Mouse (Mus musculus): ENCODE measurements around the gene 4933405L10Rik. TPM values are rescaled to one million over a fixed set of nuclear protein-coding genes. Genes with fewer than 3 reads are reported as not detected.
A peak's percentile ranks its signal among the peaks of the same experiment; 100 is the strongest.

4933405L10Rik gene
- total and polyA plus RNA-seq, 3 experiments, result 0.25 TPM; not detected in 2

- in situ Hi-C loops (cut with MboI; ENCODE audit: low pct_ligation_motif_present, low pct_unique_long_range_greater_than_20kb, low sequenced_read_pairs), result no loop called here
- TF ChIP-seq TCF12 (IDR thresholded peaks at IDR 0.05; ENCODE audit: low read depth, low read length) (no peak), SMC3 (IDR thresholded peaks at IDR 0.05; ENCODE audit: low read depth, low read length) (no peak), POLR2AphosphoS2 (IDR thresholded peaks at IDR 0.05; ENCODE audit: low read depth, low read length) (no peak), MEF2A (IDR thresholded peaks at IDR 0.05; ENCODE audit: borderline replicate concordance, low read depth, low read length) (no peak), ETS1 (conservative IDR thresholded peaks at IDR 0.05; ENCODE audit: low read depth, low read length) (no peak), NRF1 (IDR thresholded peaks at IDR 0.05; ENCODE audit: low read depth, low read length) (no peak), TBP (conservative IDR thresholded peaks at IDR 0.05; ENCODE audit: low read depth, low read length) (no peak), BHLHE40 (IDR thresholded peaks at IDR 0.05; ENCODE audit: low read depth, low read length) (no peak), NELFE (IDR thresholded peaks at IDR 0.05; ENCODE audit: low read depth, low read length) (no peak), ZNF384 (IDR thresholded peaks at IDR 0.05; ENCODE audit: low read depth, low read length) (no peak), KAT2A (IDR thresholded peaks at IDR 0.05; ENCODE audit: insufficient replicate concordance, low read length) (no peak), POLR2A (IDR thresholded peaks at IDR 0.05; ENCODE audit: low read depth, low read length) (no peak), EP300 (IDR thresholded peaks at IDR 0.05; ENCODE audit: low read length) (no peak), RCOR1 (conservative IDR thresholded peaks at IDR 0.05; ENCODE audit: low read depth, low read length) (no peak), MAZ (IDR thresholded peaks at IDR 0.05; ENCODE audit: low read depth, low read length) (no peak), MAFK (IDR thresholded peaks at IDR 0.05; ENCODE audit: insufficient replicate concordance, low read length) (no peak), ELF1 (IDR thresholded peaks at IDR 0.05; ENCODE audit: low read depth, low read length) (no peak), IRF4 (IDR thresholded peaks at IDR 0.05; ENCODE audit: low read depth, low read length) (no peak), MAX (IDR thresholded peaks at IDR 0.05; ENCODE audit: low read length) (no peak)
- H3K36me3 ChIP-seq (replicated peaks in 1 of 2; ENCODE audit: control insufficient read depth in 1 of 2, insufficient read depth in 1 of 2, low read length in 1 of 2), result no peaks in the 10 kb centered on the region
- no peaks in the 10 kb centered on the region for H3K9me3 ChIP-seq (replicated peaks; ENCODE audit: low read length)
- no peak overlapping the region for H3K27ac ChIP-seq (ENCODE audit: insufficient read depth, low read depth)
- H3K4me3 ChIP-seq (replicated peaks in 1 of 3; ENCODE audit: low read depth in 2 of 3, low read length in 2 of 3, poor library complexity in 1 of 3), result no peak overlapping the region
- dilution Hi-C loops (cut with MboI; ENCODE audit: extremely low pct_ligation_motif_present, extremely low pct_unique_long_range_greater_than_20kb, low sequenced_read_pairs), result no loop called here
- no peak overlapping the region for H3K9ac ChIP-seq (ENCODE audit: insufficient read depth, low read depth)
- H3K4me1 ChIP-seq (ENCODE audit: control insufficient read depth in 1 of 2, insufficient read depth in 2 of 2), result peaks cover 14 to 42% of the 10 kb centered on the region in 2 experiments
- H3K4me2 ChIP-seq (ENCODE audit: insufficient read depth, low read depth, poor library complexity, severe bottlenecking), result no peak overlapping the region
- H3K27me3 ChIP-seq (replicated peaks), result no peaks in the 10 kb centered on the region
- DNase-seq (ENCODE audit: extremely low read depth), result peak; percentile 32
- no peaks in the 10 kb centered on the region for H3K79me2 ChIP-seq (replicated peaks; ENCODE audit: control insufficient read depth, extremely low read depth, insufficient read depth, poor library complexity, severe bottlenecking)
Observed at GRCm38 (mm10) chr8:105743301-105743700, 35.8 kb downstream of the 4933405L10Rik start.

GRCm38 (mm10) chr8:105750606-105751005 is 43.2 kb downstream of the 4933405L10Rik start:
- in situ Hi-C loops (cut with MboI; ENCODE audit: low pct_ligation_motif_present, low pct_unique_long_range_greater_than_20kb, low sequenced_read_pairs) (no loop called here), dilution Hi-C loops (cut with MboI; ENCODE audit: extremely low pct_ligation_motif_present, extremely low pct_unique_long_range_greater_than_20kb, low sequenced_read_pairs) (no loop called here)
- TF ChIP-seq E2F4 (IDR thresholded peaks at IDR 0.05; ENCODE audit: insufficient replicate concordance, low read depth, low read length), result no peak
- TF ChIP-seq POLR2A (IDR thresholded peaks at IDR 0.05; ENCODE audit: low read depth, low read length), result no peak
- no peak for TF ChIP-seq HCFC1 (IDR thresholded peaks at IDR 0.05; ENCODE audit: low read depth, low read length)
- TF ChIP-seq USF2 (conservative IDR thresholded peaks at IDR 0.05; ENCODE audit: low read depth, low read length), result no peak
- TF ChIP-seq MXI1 (IDR thresholded peaks at IDR 0.05; ENCODE audit: low read depth, low read length), result no peak
- TF ChIP-seq ZKSCAN1 (IDR thresholded peaks at IDR 0.05; ENCODE audit: borderline replicate concordance, low read depth, low read length), result no peak
- no peak overlapping the region for H3K4me2 ChIP-seq (ENCODE audit: insufficient read depth, low read depth, poor library complexity, severe bottlenecking)
- peaks cover 0 to 2% of the 10 kb centered on the region in 2 experiments for H3K36me3 ChIP-seq (replicated peaks in 1 of 2; ENCODE audit: control insufficient read depth in 1 of 2, insufficient read depth in 1 of 2, low read length in 1 of 2)
- no peak overlapping the region for H3K4me3 ChIP-seq (replicated peaks in 1 of 3; ENCODE audit: low read depth in 2 of 3, low read length in 2 of 3, poor library complexity in 1 of 3)
- H3K4me1 ChIP-seq (ENCODE audit: control insufficient read depth in 1 of 2, insufficient read depth in 2 of 2), result peaks cover 9 to 14% of the 10 kb centered on the region in 2 experiments
- no peak overlapping the region for H3K9ac ChIP-seq (ENCODE audit: insufficient read depth, low read depth)
- no peaks in the 10 kb centered on the region for H3K27me3 ChIP-seq (replicated peaks)
- no peaks in the 10 kb centered on the region for H3K79me2 ChIP-seq (replicated peaks; ENCODE audit: control insufficient read depth, extremely low read depth, insufficient read depth, poor library complexity, severe bottlenecking)
- H3K27ac ChIP-seq (ENCODE audit: insufficient read depth, low read depth), result no peak overlapping the region
- DNase-seq (ENCODE audit: extremely low read depth), result no peak
- H3K9me3 ChIP-seq (replicated peaks; ENCODE audit: low read length), result no peaks in the 10 kb centered on the region

Data from CH12.LX (cell line).